Mouse (Mus musculus) bone marrow, adult 2 months (tissue): Measurements from ENCODE around the gene Gm45785. TPM values are rescaled to one million over a fixed set of nuclear protein-coding genes. Genes with fewer than 3 reads are reported as not detected.

Experiments used
- H3K27ac ChIP-seq: fragments of 200-500 bp; 2 replicates; pipeline ENCODE4 v1.5.1; 2012; ENCODE audit warnings: low read depth, mild to moderate bottlenecking, control low read depth, inconsistent platforms, low read length; ENCODE audit not compliant: control insufficient read depth, poor library complexity, insufficient read depth
- H3K4me1 ChIP-seq: fragments of 200-500 bp; 2 replicates; pipeline ENCODE4 v1.6.1; 2011; ENCODE audit warnings: low read length; ENCODE audit not compliant: control insufficient read depth, insufficient read depth
- H3K4me3 ChIP-seq: fragments of 200-500 bp; replicated peaks from 2 replicates; pipeline ENCODE3; 2011; ENCODE audit warnings: mild to moderate bottlenecking, low read depth, low read length, control low read depth; ENCODE audit not compliant: control insufficient read depth
- CTCF ChIP-seq: fragments of 200-500 bp; IDR thresholded peaks from 2 replicates; pipeline ENCODE4 v1.5.1; 2011; ENCODE audit warnings: low read length, control low read depth; ENCODE audit not compliant: control insufficient read depth, insufficient read depth
- POLR2A ChIP-seq: fragments of 200-500 bp; IDR thresholded peaks from 2 replicates; pipeline ENCODE4 v1.6.1; 2011; ENCODE audit warnings: low read depth, mild to moderate bottlenecking, control low read depth, low read length, borderline replicate concordance; ENCODE audit not compliant: control insufficient read depth
- WGBS: fragments of 180-500 bp; shearing (Covaris S2); methylation state at CpG from one replicate; pipeline ENCODE4 v1.1.7; 2018; 5-methylcytosine and 5-hydroxymethylcytosine counted together
- polyA plus RNA-seq: library from polyadenylated mRNA; stranded (reverse); fragments of >200 nt; gene quantifications from 2 replicates; pipeline ENCODE4 v1.2.4, GENCODE M21; 2011; ENCODE audit warnings: low replicate concordance; ENCODE audit not compliant: missing spikeins, insufficient read depth, insufficient read length

Gene Gm45785
- polyA plus RNA-seq, 1 experiment, result not detected

DNA sequence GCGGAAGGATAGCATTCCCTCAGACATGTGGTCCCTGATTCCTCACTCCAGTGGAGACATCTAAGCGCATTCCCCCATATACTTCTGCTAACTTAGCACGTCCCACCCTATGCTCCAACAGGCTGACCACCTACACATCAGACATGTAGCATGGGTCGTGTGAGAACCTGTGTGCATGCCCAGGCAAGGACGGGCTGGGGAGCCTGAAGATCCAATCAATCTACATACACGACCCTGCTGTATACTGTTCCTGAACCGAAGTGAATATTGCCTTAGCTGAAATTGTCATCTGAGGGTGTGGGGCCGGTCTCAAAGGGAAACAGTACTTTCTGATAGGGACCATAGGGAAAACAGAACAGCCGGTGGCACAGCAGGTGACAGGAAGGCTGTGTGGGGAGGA is 950 bp downstream of the Gm45785 start:
- 57% methylated on average over 9 of the region's 9 CpGs for WGBS
- Histone ChIP-seq H3K27ac (no peak overlapping the region; the same call in 1 of the 2 replicates), H3K4me1 (peaks cover 6% of the 10 kb centered on the region; the same call in 1 of the 2 replicates), H3K4me3 (peak overlapping the region; percentile 82)
- TF ChIP-seq POLR2A (no peak), CTCF (no peak)

DNA sequence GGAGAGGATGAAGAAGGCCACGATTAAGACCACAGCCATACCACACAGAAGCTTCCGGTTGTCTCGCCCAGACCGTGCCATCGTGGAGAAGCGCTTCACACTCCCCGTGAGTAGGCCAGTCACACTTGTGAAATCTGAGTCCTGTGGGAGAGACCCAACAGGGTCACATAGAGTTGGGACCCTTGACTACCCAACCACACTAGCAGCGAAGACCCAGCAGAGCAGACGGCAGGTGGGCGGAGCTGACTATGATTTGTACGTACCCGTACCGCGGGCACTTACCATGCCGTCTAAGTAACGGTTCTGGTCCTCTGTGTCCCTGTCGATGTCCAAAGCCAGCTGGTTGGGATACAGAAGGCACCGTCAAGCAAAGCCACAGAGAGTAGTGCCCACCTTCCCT is 1.6 kb downstream of the Gm45785 start:
- H3K27ac ChIP-seq, result no peak overlapping the region
- TF ChIP-seq POLR2A, result no peak
- TF ChIP-seq CTCF, result no peak
- no peak overlapping the region for H3K4me3 ChIP-seq
- 88% methylated on average over 18 of the region's 18 CpGs for WGBS
- peaks cover 6% of the 10 kb centered on the region; the same call in 1 of the 2 replicates for H3K4me1 ChIP-seq

DNA sequence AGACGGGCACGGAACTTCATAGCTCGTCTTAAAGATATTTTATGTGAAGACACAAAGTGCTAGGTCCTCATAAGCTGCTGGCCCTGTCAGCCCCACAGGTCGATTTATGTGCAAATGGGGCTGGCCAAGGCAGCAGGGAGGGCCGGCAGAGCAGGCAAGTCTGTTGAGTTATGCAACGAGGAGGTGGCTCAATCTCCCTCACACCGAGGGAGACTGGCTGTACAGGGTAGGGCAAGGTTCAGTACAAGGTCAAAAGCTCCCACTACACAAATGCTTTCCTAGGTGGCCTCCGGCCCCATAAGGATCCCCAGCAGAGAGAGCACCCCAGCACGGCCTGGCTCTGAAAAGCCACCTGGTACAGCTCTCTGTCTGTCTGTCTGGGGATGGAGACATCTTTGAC is 2.7 kb downstream of the Gm45785 start:
- 52% methylated on average over 9 of the region's 9 CpGs for WGBS
- H3K27ac ChIP-seq, result no peak overlapping the region

GRCm38 (mm10) chr7:140851916-140852315 is 4.2 kb downstream of the Gm45785 start:
- Histone ChIP-seq H3K27ac (no peak overlapping the region), H3K4me3 (no peak overlapping the region), H3K4me1 (peaks cover 1% of the 10 kb centered on the region; the same call in 1 of the 2 replicates)
- WGBS, result 92% methylated on average over 4 of the region's 4 CpGs
- TF ChIP-seq CTCF (no peak), POLR2A (no peak)

More for the DNA sequence above, 2.7 kb downstream of the Gm45785 start:
- Histone ChIP-seq H3K4me3 (no peak overlapping the region), H3K4me1 (peaks cover 3% of the 10 kb centered on the region; the same call in 1 of the 2 replicates)
- TF ChIP-seq POLR2A (no peak), CTCF (no peak)

GRCm38 (mm10) chr7:140848591-140848990 is 7.5 kb downstream of the Gm45785 start:
- WGBS, result 86% methylated on average over 10 of the region's 10 CpGs
- H3K4me3 ChIP-seq, result no peak overlapping the region
- H3K27ac ChIP-seq, result no peak overlapping the region
- TF ChIP-seq POLR2A (no peak), CTCF (no peak)
- no peaks in the 10 kb centered on the region for H3K4me1 ChIP-seq

- WGBS, result 66% methylated on average over 11 of the region's 11 CpGs
- no peak within 1 kb of the TSS for H3K27ac ChIP-seq
These were observed 8.2 kb downstream of the Gm45785 start, which contains the start of gene Odf3 for GRCm38 (mm10) chr7:140847755-140848580. Odf3 (plus strand) TSS chr7:140847805.

DNA sequence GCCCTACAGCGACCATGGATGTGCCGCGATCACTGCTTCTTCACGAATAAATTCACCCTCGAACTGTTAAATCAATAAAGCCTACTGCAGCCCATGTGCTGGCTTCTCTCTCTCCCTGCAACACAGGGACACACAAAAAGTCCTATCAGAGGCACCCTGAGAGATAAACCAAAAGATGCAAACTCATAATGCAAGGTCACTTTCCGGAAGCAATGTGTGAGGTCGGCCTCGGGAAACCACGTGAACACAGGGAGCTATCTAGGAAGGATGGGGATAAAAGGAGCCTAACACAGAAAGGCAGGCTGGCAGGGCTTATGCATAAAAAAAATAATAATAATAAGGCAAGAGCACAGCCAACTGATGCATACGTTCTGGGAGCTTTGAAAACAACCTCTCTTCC is 9.5 kb downstream of the Gm45785 start:
- TF ChIP-seq POLR2A, result no peak
- no peak for TF ChIP-seq CTCF
- no peak overlapping the region for H3K4me3 ChIP-seq
- H3K4me1 ChIP-seq, result no peaks in the 10 kb centered on the region
- 77% methylated on average over 10 of the region's 10 CpGs for WGBS
- H3K27ac ChIP-seq, result no peak overlapping the region

More at GRCm38 (mm10) chr7:140847755-140848580, 8.2 kb downstream of the Gm45785 start, which contains the start of gene Odf3:
- no peak within 1 kb of the TSS for H3K4me3 ChIP-seq
- TF ChIP-seq POLR2A (no peak), CTCF (no peak)
- no peaks in the 10 kb centered on the region for H3K4me1 ChIP-seq

GRCm38 (mm10) chr7:140845683-140846082 is 10.4 kb downstream of the Gm45785 start:
- 60% methylated on average over 4 of the region's 4 CpGs for WGBS
- Histone ChIP-seq H3K27ac (no peak overlapping the region), H3K4me1 (no peaks in the 10 kb centered on the region), H3K4me3 (no peak overlapping the region)
- TF ChIP-seq CTCF, result no peak
- no peak for TF ChIP-seq POLR2A
